Mouse (Mus musculus): ENCODE data around the gene Igbp1b. TPM values are rescaled to one million over a fixed set of nuclear protein-coding genes. Genes with fewer than 3 reads are reported as not detected.

The Igbp1b gene
- not detected in 2 replicates for polyA plus RNA-seq (2015; fragmentation: Nextera tagmentation; extraction: Ambion mirVana)

GRCm38 (mm10) chr6:138658516-138658915 lies at the start of gene Igbp1b:
Gene Igbp1b, minus strand, starts transcription at chr6:138658544.
- H3K36me3 ChIP-seq: no peaks in the 10 kb centered on the region

GRCm38 (mm10) chr6:138682959-138683358 lies 24.6 kb upstream of the Igbp1b start:
- ATAC-seq (ENCODE audit: low FRiP score, low read depth): no peak
- H3K27ac ChIP-seq: no peak overlapping the region

More at GRCm38 (mm10) chr6:138658516-138658915, at the start of gene Igbp1b:
- no peak for ATAC-seq (ENCODE audit: low FRiP score, low read depth)
- Histone ChIP-seq H3K9ac (no peak within 1 kb of the TSS), H3K27me3 (no peaks in the 10 kb centered on the region), H3K4me2 (replicated peaks) (no peak within 1 kb of the TSS), H3K9me3 (no peaks in the 10 kb centered on the region), H3K27ac (no peak within 1 kb of the TSS), H3K4me3 (no peak within 1 kb of the TSS), H3K4me1 (no peaks in the 10 kb centered on the region)
- WGBS: 86% methylated on average over 3 of the region's 3 CpGs

GRCm38 (mm10) chr6:138672704-138673141 lies 14.4 kb upstream of the Igbp1b start:
- H3K36me3 ChIP-seq: no peaks in the 10 kb centered on the region
- no peaks in the 10 kb centered on the region for H3K9me3 ChIP-seq
- 4% methylated on average over 2 of the region's 2 CpGs for WGBS
- H3K27me3 ChIP-seq: no peaks in the 10 kb centered on the region
- no peaks in the 10 kb centered on the region for H3K4me1 ChIP-seq
- no peak overlapping the region for H3K27ac ChIP-seq
- no peak for ATAC-seq (ENCODE audit: low FRiP score, low read depth)
- H3K4me3 ChIP-seq: no peak overlapping the region
- no peak overlapping the region for H3K9ac ChIP-seq
- no peak overlapping the region for H3K4me2 ChIP-seq (replicated peaks)

More at GRCm38 (mm10) chr6:138682959-138683358, 24.6 kb upstream of the Igbp1b start:
- H3K36me3 ChIP-seq: no peaks in the 10 kb centered on the region
- H3K4me1 ChIP-seq: no peaks in the 10 kb centered on the region
- no peaks in the 10 kb centered on the region for H3K9me3 ChIP-seq
- H3K4me2 ChIP-seq (replicated peaks): no peak overlapping the region
- H3K27me3 ChIP-seq: no peaks in the 10 kb centered on the region
- H3K9ac ChIP-seq: no peak overlapping the region
- no peak overlapping the region for H3K4me3 ChIP-seq

- H3K4me3 ChIP-seq: no peak overlapping the region
- H3K4me1 ChIP-seq: no peaks in the 10 kb centered on the region
- H3K27me3 ChIP-seq: no peaks in the 10 kb centered on the region
- no peak overlapping the region for H3K9ac ChIP-seq
- H3K4me2 ChIP-seq (replicated peaks): no peak overlapping the region
- ATAC-seq (ENCODE audit: low FRiP score, low read depth): no peak
- WGBS: 65% methylated on average over 3 of the region's 3 CpGs
- no peaks in the 10 kb centered on the region for H3K9me3 ChIP-seq
- no peaks in the 10 kb centered on the region for H3K36me3 ChIP-seq
- no peak overlapping the region for H3K27ac ChIP-seq
Observed at GRCm38 (mm10) chr6:138665416-138665815, 7.1 kb upstream of the Igbp1b start.

GRCm38 (mm10) chr6:138645604-138646003 lies 12.7 kb downstream of the Igbp1b start:
- Histone ChIP-seq H3K27ac (no peak overlapping the region), H3K36me3 (no peaks in the 10 kb centered on the region), H3K4me1 (no peaks in the 10 kb centered on the region), H3K27me3 (no peaks in the 10 kb centered on the region), H3K4me2 (replicated peaks) (no peak overlapping the region), H3K9ac (no peak overlapping the region), H3K4me3 (no peak overlapping the region), H3K9me3 (no peaks in the 10 kb centered on the region; the same call in 1 of the 2 replicates)
- no peak for ATAC-seq (ENCODE audit: low FRiP score, low read depth)
- WGBS: 90% methylated on average over 2 of the region's 2 CpGs

GRCm38 (mm10) chr6:138639351-138639750 lies 19.0 kb downstream of the Igbp1b start:
- WGBS: 59% methylated on average over 4 of the region's 4 CpGs
- Histone ChIP-seq H3K9me3 (no peaks in the 10 kb centered on the region; the same call in 1 of the 2 replicates), H3K36me3 (no peaks in the 10 kb centered on the region), H3K4me1 (no peaks in the 10 kb centered on the region), H3K27ac (no peak overlapping the region), H3K9ac (no peak overlapping the region), H3K4me3 (no peak overlapping the region), H3K4me2 (replicated peaks) (no peak overlapping the region), H3K27me3 (no peaks in the 10 kb centered on the region)
- no peak for ATAC-seq (ENCODE audit: low FRiP score, low read depth)

- no peaks in the 10 kb centered on the region for H3K27me3 ChIP-seq
- H3K4me1 ChIP-seq: no peaks in the 10 kb centered on the region
- no peak overlapping the region for H3K4me3 ChIP-seq
- H3K36me3 ChIP-seq: no peaks in the 10 kb centered on the region
- no peaks in the 10 kb centered on the region for H3K9me3 ChIP-seq
- H3K27ac ChIP-seq: no peak overlapping the region
- no peak overlapping the region for H3K4me2 ChIP-seq (replicated peaks)
- no peak for ATAC-seq (ENCODE audit: low FRiP score, low read depth)
- no peak overlapping the region for H3K9ac ChIP-seq
Observed at GRCm38 (mm10) chr6:138620786-138621185, 37.6 kb downstream of the Igbp1b start.

- no peak overlapping the region for H3K27ac ChIP-seq
- H3K9ac ChIP-seq: no peak overlapping the region
- no peaks in the 10 kb centered on the region for H3K9me3 ChIP-seq
- H3K4me2 ChIP-seq (replicated peaks): no peak overlapping the region
- H3K4me1 ChIP-seq: no peaks in the 10 kb centered on the region
- H3K27me3 ChIP-seq: no peaks in the 10 kb centered on the region
- no peak for ATAC-seq (ENCODE audit: low FRiP score, low read depth)
- H3K4me3 ChIP-seq: no peak overlapping the region
- WGBS: 95% methylated on average over 3 of the region's 3 CpGs
- no peaks in the 10 kb centered on the region for H3K36me3 ChIP-seq
Observed at GRCm38 (mm10) chr6:138618396-138618795, 39.9 kb downstream of the Igbp1b start.

Other genes with a start within 250 kb of the Igbp1b start
- gene Lmo3, start 76.6 kb downstream of the Igbp1b start, polyA plus RNA-seq (2015; fragmentation: Nextera tagmentation; extraction: Ambion mirVana): 3.5 and 3.7 TPM in 2 replicates